Mouse (Mus musculus): ENCODE results near the gene Lsm7. TPM values are rescaled to one million over a fixed set of nuclear protein-coding genes. Genes with fewer than 3 reads are reported as not detected.

Lsm7 gene
- polyA plus RNA-seq, 1 experiment from 2014 or later, result 361 TPM

DNA sequence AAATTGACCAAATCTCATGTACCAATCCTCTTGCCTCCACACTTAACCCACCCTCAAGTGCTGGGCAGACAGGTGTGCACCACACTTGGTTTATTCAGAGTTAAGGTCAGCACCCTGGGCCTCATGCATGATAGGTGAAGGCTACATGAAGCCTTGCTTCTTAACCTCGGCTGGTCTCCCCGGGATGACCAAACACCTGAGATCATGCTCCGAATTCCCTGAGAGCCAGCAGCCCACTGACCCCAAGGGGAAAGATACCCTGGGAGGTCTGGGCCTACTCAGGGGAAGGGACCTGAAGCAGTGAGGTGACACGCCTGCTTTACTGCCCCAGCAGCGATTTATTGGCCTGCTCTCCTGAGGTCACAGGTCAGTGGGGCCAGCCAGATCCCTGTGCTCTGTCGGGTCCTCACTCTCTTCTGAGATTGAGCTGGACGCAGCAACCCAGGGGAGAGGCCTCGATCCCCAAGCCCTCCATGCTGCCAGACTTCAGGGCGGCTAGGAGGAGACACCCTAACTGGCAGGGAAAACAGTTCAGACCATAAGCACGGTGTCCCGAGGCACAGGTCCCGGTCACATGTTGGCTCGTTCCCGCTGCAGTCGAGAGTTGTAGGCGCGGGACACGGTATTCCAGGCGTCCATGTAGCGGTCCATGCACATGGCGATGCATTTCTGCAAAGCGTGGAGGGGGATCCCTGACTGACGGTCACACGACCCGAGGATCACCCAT is 44.7 kb upstream of the Lsm7 start:
- peak overlapping the region; percentile 78 for H3K9ac ChIP-seq (replicated peaks; ENCODE audit: low read depth, low read length)
- H3K27ac ChIP-seq (ENCODE audit: low read length), result no peak overlapping the region
- H3K27me3 ChIP-seq (ENCODE audit: control insufficient read depth, insufficient read depth, low read length), result no peaks in the 10 kb centered on the region
- no peak for ATAC-seq (ENCODE audit: insufficient number of reproducible peaks, insufficient read depth, low FRiP score, low read depth)
- peak overlapping the region; percentile 97 for H3K4me2 ChIP-seq (replicated peaks; ENCODE audit: low read depth, low read length)
- H3K9me3 ChIP-seq (ENCODE audit: control insufficient read depth, low read depth, low read length), result no peaks in the 10 kb centered on the region
- WGBS, result 14% methylated on average over 25 of the region's 25 CpGs
- peak overlapping the region; percentile 73 for H3K4me3 ChIP-seq (ENCODE audit: low read depth, low read length)
- peaks cover 7% of the 10 kb centered on the region for H3K4me1 ChIP-seq (ENCODE audit: control insufficient read depth, insufficient read depth, low read length)
- peaks cover 28% of the 10 kb centered on the region for H3K36me3 ChIP-seq (ENCODE audit: control insufficient read depth, insufficient read depth, low read length)

DNA sequence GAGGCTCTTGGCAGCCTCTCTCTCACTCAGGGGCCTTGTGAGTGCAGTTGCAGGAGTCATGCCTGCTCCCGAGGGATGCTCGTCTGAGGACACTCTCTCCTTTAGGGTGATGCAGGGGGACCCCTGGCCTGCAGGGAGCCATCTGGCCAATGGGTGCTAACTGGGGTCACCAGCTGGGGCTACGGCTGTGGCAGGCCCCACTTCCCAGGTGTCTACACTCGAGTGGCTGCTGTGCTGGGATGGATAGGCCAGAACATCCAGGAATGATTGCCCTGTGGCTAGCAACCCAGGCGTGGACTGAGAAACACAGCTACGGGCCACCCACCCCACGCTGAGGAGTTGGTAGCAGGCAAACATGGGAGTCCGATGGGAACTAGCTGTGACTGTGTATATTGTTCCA is 44.1 kb upstream of the Lsm7 start:
- ATAC-seq (ENCODE audit: insufficient number of reproducible peaks, insufficient read depth, low FRiP score, low read depth), result no peak
- Histone ChIP-seq H3K9ac (replicated peaks; ENCODE audit: low read depth, low read length) (no peak overlapping the region), H3K27me3 (ENCODE audit: control insufficient read depth, insufficient read depth, low read length) (no peaks in the 10 kb centered on the region), H3K36me3 (ENCODE audit: control insufficient read depth, insufficient read depth, low read length) (peaks cover 21% of the 10 kb centered on the region), H3K4me3 (ENCODE audit: low read depth, low read length) (no peak overlapping the region), H3K27ac (ENCODE audit: low read length) (no peak overlapping the region), H3K4me2 (replicated peaks; ENCODE audit: low read depth, low read length) (peak overlapping the region; percentile 97; the same call in 1 of the 2 replicates), H3K4me1 (ENCODE audit: control insufficient read depth, insufficient read depth, low read length) (peaks cover 7% of the 10 kb centered on the region), H3K9me3 (ENCODE audit: control insufficient read depth, low read depth, low read length) (no peaks in the 10 kb centered on the region)
- WGBS, result 88% methylated on average over 8 of the region's 8 CpGs

DNA sequence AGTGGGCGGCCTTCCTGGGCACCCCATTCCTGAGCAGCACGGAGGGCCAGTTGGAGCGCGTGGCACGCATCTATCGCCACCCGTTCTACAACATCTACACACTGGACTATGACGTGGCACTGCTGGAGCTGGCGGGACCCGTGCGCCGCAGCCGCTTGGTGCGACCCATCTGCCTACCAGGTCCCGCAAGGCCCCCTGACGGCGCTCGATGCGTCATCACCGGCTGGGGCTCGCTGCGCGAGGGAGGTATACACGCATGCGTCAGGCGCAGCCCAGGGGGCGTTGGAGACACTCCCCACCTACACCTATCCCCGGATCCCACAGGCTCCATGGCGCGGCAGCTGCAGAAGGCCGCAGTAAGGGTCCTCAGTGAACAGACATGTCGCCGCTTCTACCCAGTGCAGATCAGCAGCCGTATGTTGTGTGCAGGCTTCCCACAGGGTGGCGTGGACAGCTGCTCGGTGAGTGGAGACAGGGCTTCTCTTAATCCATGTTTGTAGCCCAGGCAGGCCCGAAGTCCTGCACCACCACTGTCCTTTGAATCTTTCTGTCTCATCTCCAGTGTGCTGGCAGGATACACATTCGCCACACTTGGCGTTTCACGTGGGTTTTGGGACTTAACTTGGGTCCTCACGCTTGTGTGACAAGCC is 43.0 kb upstream of the Lsm7 start:
- no peak overlapping the region for H3K4me3 ChIP-seq (ENCODE audit: low read depth, low read length)
- ATAC-seq (ENCODE audit: insufficient number of reproducible peaks, insufficient read depth, low FRiP score, low read depth), result no peak
- peak overlapping the region; percentile 18 for H3K4me2 ChIP-seq (replicated peaks; ENCODE audit: low read depth, low read length)
- H3K4me1 ChIP-seq (ENCODE audit: control insufficient read depth, insufficient read depth, low read length), result peaks cover 7% of the 10 kb centered on the region
- no peaks in the 10 kb centered on the region for H3K9me3 ChIP-seq (ENCODE audit: control insufficient read depth, low read depth, low read length)
- H3K9ac ChIP-seq (replicated peaks; ENCODE audit: low read depth, low read length), result no peak overlapping the region; the same call in 1 of the 2 replicates
- H3K27me3 ChIP-seq (ENCODE audit: control insufficient read depth, insufficient read depth, low read length), result no peaks in the 10 kb centered on the region
- 32% methylated on average over 41 of the region's 41 CpGs for WGBS
- peaks cover 11% of the 10 kb centered on the region for H3K36me3 ChIP-seq (ENCODE audit: control insufficient read depth, insufficient read depth, low read length)
- no peak overlapping the region for H3K27ac ChIP-seq (ENCODE audit: low read length)

DNA sequence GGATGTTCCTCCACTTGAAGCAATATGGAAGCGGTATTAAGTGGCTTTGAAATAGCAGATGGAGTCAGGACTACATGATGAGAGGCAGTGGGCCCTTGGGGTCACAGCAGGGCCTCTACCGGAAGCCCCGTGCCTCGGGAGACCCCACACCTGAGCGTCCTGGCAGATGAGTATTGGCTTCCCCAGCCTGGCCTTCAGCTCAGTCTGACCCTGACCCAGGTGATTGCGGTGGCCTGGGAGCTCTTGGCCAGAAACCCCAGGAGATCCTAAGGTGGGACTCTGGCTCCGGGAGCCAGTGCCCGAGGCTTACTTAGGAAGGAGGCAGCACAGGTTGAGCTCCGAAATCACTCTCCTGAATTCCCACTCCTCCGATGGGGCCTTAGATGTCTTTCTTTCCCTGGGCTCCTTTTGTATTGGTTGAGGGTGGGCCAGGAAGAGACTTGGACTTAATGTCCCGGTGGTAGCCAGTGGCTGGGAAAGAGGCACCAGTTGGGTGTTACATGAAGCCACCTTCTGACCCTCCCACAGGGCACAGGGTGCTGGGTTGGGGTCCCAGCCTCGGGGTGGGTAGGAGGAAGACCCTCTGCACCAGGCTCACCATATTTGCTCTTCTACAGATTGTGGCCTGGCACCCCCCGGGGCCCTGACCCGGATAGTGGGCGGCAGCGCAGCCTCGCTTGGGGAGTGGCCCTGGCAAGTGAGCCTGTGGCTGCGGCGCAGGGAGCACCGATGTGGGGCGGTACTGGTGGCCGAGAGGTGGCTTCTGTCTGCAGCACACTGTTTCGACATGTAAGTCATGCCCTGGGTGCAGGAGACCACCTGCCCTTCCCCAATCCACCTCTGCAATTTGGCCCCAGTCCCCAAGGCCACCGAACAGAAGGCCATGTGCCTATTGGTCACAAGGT is 41.8 kb upstream of the Lsm7 start:
- 65% methylated on average over 24 of the region's 24 CpGs for WGBS
- ATAC-seq (ENCODE audit: insufficient number of reproducible peaks, insufficient read depth, low FRiP score, low read depth), result no peak
- Histone ChIP-seq H3K9me3 (ENCODE audit: control insufficient read depth, low read depth, low read length) (no peaks in the 10 kb centered on the region), H3K27me3 (ENCODE audit: control insufficient read depth, insufficient read depth, low read length) (no peaks in the 10 kb centered on the region), H3K36me3 (ENCODE audit: control insufficient read depth, insufficient read depth, low read length) (peaks cover 4% of the 10 kb centered on the region; the same call in 1 of the 2 replicates), H3K4me2 (replicated peaks; ENCODE audit: low read depth, low read length) (no peak overlapping the region), H3K27ac (ENCODE audit: low read length) (no peak overlapping the region), H3K9ac (replicated peaks; ENCODE audit: low read depth, low read length) (no peak overlapping the region), H3K4me1 (ENCODE audit: control insufficient read depth, insufficient read depth, low read length) (peaks cover 7% of the 10 kb centered on the region), H3K4me3 (ENCODE audit: low read depth, low read length) (no peak overlapping the region)

DNA sequence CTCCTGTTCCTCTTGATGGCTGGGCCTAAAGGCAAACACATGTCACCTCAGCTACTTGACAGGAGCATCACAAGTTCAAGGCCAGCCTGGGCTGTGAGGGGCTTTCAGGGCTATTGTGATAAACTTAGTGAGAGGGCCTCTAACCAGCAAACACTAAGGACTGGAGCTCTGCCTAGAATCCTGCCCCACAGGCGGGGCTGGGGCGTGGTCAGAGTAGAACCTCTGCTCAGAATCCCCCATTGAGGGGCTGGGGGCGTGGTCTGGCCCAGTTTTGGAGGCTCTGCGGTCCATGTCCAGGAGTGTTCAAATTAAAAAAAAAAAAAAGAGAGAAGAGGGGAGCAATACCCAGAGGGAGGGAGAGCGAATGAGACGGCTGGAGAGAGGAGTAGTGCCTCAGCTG is 40.7 kb upstream of the Lsm7 start:
- Histone ChIP-seq H3K4me1 (ENCODE audit: control insufficient read depth, insufficient read depth, low read length) (peaks cover 7% of the 10 kb centered on the region), H3K9me3 (ENCODE audit: control insufficient read depth, low read depth, low read length) (no peaks in the 10 kb centered on the region), H3K4me2 (replicated peaks; ENCODE audit: low read depth, low read length) (no peak overlapping the region), H3K9ac (replicated peaks; ENCODE audit: low read depth, low read length) (no peak overlapping the region), H3K36me3 (ENCODE audit: control insufficient read depth, insufficient read depth, low read length) (peaks cover 4% of the 10 kb centered on the region; the same call in 1 of the 2 replicates), H3K27ac (ENCODE audit: low read length) (no peak overlapping the region), H3K4me3 (ENCODE audit: low read depth, low read length) (no peak overlapping the region), H3K27me3 (ENCODE audit: control insufficient read depth, insufficient read depth, low read length) (no peaks in the 10 kb centered on the region)
- WGBS, result 83% methylated on average over 6 of the region's 6 CpGs
- ATAC-seq (ENCODE audit: insufficient number of reproducible peaks, insufficient read depth, low FRiP score, low read depth), result no peak

DNA sequence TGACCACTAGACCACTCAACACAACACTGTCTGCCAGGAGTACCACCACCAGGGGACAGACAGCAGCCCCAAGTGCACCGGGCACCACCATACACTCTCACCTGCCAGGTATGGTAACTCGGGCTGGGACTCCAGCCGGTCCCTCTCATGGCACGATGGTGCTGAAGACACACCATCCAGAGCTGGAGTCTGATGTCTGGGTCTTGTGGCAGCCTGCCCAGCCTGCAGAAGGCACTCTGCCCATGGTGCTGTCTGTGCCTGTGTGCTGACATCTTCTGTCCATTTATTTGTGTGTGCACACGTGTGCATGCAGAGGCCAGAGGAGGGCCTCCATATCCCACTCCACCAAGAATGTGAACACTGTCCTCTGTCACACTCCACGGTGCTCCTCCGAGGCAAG is 40.1 kb upstream of the Lsm7 start:
- Histone ChIP-seq H3K9ac (replicated peaks; ENCODE audit: low read depth, low read length) (no peak overlapping the region), H3K9me3 (ENCODE audit: control insufficient read depth, low read depth, low read length) (no peaks in the 10 kb centered on the region), H3K4me3 (ENCODE audit: low read depth, low read length) (no peak overlapping the region), H3K4me1 (ENCODE audit: control insufficient read depth, insufficient read depth, low read length) (peaks cover 7% of the 10 kb centered on the region), H3K4me2 (replicated peaks; ENCODE audit: low read depth, low read length) (no peak overlapping the region), H3K27me3 (ENCODE audit: control insufficient read depth, insufficient read depth, low read length) (no peaks in the 10 kb centered on the region), H3K27ac (ENCODE audit: low read length) (no peak overlapping the region), H3K36me3 (ENCODE audit: control insufficient read depth, insufficient read depth, low read length) (peaks cover 4% of the 10 kb centered on the region; the same call in 1 of the 2 replicates)
- 84% methylated on average over 7 of the region's 7 CpGs for WGBS
- ATAC-seq (ENCODE audit: insufficient number of reproducible peaks, insufficient read depth, low FRiP score, low read depth), result no peak

DNA sequence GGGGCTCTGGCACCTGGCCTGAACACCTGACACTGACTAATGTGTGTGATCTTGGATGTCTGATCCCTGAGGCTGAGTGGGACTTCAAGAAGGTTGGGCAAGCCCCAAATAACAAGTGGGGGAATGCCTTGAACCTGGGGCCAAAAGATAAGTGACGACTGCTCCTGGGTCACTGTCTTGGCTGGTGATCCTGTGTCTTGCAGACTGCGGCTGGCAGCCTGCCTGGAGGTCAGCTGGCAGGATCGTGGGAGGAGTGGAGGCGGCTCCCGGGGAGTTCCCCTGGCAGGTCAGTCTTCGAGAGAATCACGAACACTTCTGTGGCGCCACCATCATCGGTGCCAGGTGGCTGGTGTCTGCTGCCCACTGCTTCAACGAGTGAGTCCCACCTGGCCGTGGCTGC is 32.2 kb upstream of the Lsm7 start:
- no peaks in the 10 kb centered on the region for H3K36me3 ChIP-seq (ENCODE audit: control insufficient read depth, insufficient read depth, low read length)

DNA sequence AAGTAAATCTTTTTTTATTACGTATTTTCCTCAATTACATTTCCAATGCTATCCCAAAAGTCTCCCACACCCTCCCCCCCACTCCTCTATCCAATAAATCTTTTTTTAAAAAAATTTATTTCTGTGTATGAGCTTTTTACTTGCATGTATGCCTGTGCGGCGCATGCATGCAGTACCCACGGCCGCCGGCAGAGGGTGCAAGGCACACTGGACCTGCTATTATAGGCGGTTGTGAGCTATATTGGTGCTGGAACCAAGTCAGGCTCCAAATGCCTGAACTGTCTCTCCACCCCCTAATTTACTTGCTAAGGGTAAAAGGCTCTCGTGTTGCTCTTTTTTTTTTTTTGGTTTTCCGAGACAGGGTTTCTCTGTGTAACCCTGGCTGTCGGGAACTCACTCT is 26.3 kb upstream of the Lsm7 start:
- Histone ChIP-seq H3K4me1 (ENCODE audit: control insufficient read depth, insufficient read depth, low read length) (no peaks in the 10 kb centered on the region), H3K27ac (ENCODE audit: low read length) (no peak overlapping the region), H3K9me3 (ENCODE audit: control insufficient read depth, low read depth, low read length) (no peaks in the 10 kb centered on the region), H3K4me2 (replicated peaks; ENCODE audit: low read depth, low read length) (no peak overlapping the region), H3K36me3 (ENCODE audit: control insufficient read depth, insufficient read depth, low read length) (no peaks in the 10 kb centered on the region), H3K9ac (replicated peaks; ENCODE audit: low read depth, low read length) (no peak overlapping the region), H3K27me3 (ENCODE audit: control insufficient read depth, insufficient read depth, low read length) (no peaks in the 10 kb centered on the region), H3K4me3 (ENCODE audit: low read depth, low read length) (no peak overlapping the region)
- WGBS, result 23% methylated on average over 10 of the region's 10 CpGs
- no peak for ATAC-seq (ENCODE audit: insufficient number of reproducible peaks, insufficient read depth, low FRiP score, low read depth)

More for the DNA sequence above, 32.2 kb upstream of the Lsm7 start:
- WGBS, result 64% methylated on average over 11 of the region's 11 CpGs
- H3K4me1 ChIP-seq (ENCODE audit: control insufficient read depth, insufficient read depth, low read length), result no peaks in the 10 kb centered on the region
- no peak overlapping the region for H3K27ac ChIP-seq (ENCODE audit: low read length)
- ATAC-seq (ENCODE audit: insufficient number of reproducible peaks, insufficient read depth, low FRiP score, low read depth), result no peak
- H3K9me3 ChIP-seq (ENCODE audit: control insufficient read depth, low read depth, low read length), result no peaks in the 10 kb centered on the region
- no peak overlapping the region for H3K4me2 ChIP-seq (replicated peaks; ENCODE audit: low read depth, low read length)
- no peak overlapping the region for H3K9ac ChIP-seq (replicated peaks; ENCODE audit: low read depth, low read length)
- H3K27me3 ChIP-seq (ENCODE audit: control insufficient read depth, insufficient read depth, low read length), result peaks cover 3% of the 10 kb centered on the region; the same call in 1 of the 2 replicates
- H3K4me3 ChIP-seq (ENCODE audit: low read depth, low read length), result no peak overlapping the region

Data from stomach, embryonic 14.5 days (tissue).